Mouse (Mus musculus) liver, postnatal 0 days (tissue): ENCODE measurements around the gene Anp32a. TPM values are rescaled to one million over a fixed set of nuclear protein-coding genes. Genes with fewer than 3 reads are reported as not detected.
A peak's percentile ranks its signal among the peaks of the same experiment; 100 is the strongest.

Experiments used
- ATAC-seq: fragments of 200-750 bp; cut with Nextera tagmentation; 2 replicates; pipeline ENCODE4 v1.8.0; 2017; ENCODE audit warnings: mild to moderate bottlenecking, moderate library complexity
- DNase-seq: peaks from one replicate; pipeline ENCODE4 v3.0.0-alpha.2; 2016
- H3K27ac ChIP-seq: fragments of 300-500 bp; sonication (generic); 2 replicates; pipeline ENCODE4 v1.5.1; 2014; ENCODE audit warnings: antibody characterized with exemption, moderate library complexity, mild to moderate bottlenecking, low read depth
- H3K27me3 ChIP-seq: fragments of 300-500 bp; sonication (generic); 2 replicates; pipeline ENCODE4 v1.6.1; 2014; ENCODE audit warnings: low read length, control low read depth, mixed read lengths; ENCODE audit not compliant: insufficient read depth
- H3K36me3 ChIP-seq: fragments of 300-500 bp; sonication (generic); replicated peaks from 2 replicates; pipeline ENCODE4 v1.6.1; 2014; ENCODE audit warnings: mild to moderate bottlenecking, control low read depth, low read length, moderate library complexity, mixed read lengths; ENCODE audit not compliant: insufficient read depth
- H3K4me1 ChIP-seq: fragments of 300-500 bp; sonication (generic); 2 replicates; pipeline ENCODE4 v1.6.1; 2014; ENCODE audit warnings: antibody characterized with exemption, mild to moderate bottlenecking, control low read depth; ENCODE audit not compliant: insufficient read depth
- H3K4me2 ChIP-seq: fragments of 300-500 bp; sonication (generic); 2 replicates; pipeline ENCODE4 v1.6.1; 2014; ENCODE audit warnings: low read depth, mild to moderate bottlenecking, low read length, moderate library complexity, mixed read lengths
- H3K4me3 ChIP-seq: fragments of 300-500 bp; sonication (generic); 2 replicates; pipeline ENCODE4 v1.5.1; 2014; ENCODE audit warnings: low read depth, low read length
- H3K9ac ChIP-seq: fragments of 300-500 bp; sonication (generic); replicated peaks from 2 replicates; pipeline ENCODE4 v1.6.1; 2014; ENCODE audit warnings: mild to moderate bottlenecking, moderate library complexity
- H3K9me3 ChIP-seq: fragments of 300-500 bp; sonication (generic); 2 replicates; pipeline ENCODE4 v1.6.1; 2016; ENCODE audit warnings: mild to moderate bottlenecking, control low read depth, low read length, mixed read lengths
- CTCF ChIP-seq: sonication (generic); IDR thresholded peaks from 2 replicates; pipeline ENCODE4 v1.5.1; 2016; ENCODE audit warnings: antibody characterized with exemption, low read depth
- EP300 ChIP-seq: IDR thresholded peaks from 2 replicates; pipeline ENCODE4 v1.6.1; 2016; ENCODE audit warnings: antibody characterized with exemption, low read depth, mild to moderate bottlenecking
- WGBS: fragments of 180-500 bp; shearing (Covaris S2); extraction: QIAGEN DNeasy Blood & Tissue Kit; methylation state at CpG from one replicate; pipeline ENCODE4 v1.1.7; 2014; ENCODE audit not compliant: insufficient replicate concordance; 5-methylcytosine and 5-hydroxymethylcytosine counted together
- polyA plus RNA-seq: library from polyadenylated mRNA; unstranded; fragments of >200 nt; fragmentation: Nextera tagmentation; extraction: Ambion mirVana; gene quantifications from 2 replicates; pipeline ENCODE4 v1.2.1, GENCODE M21; 2015

Gene Anp32a
- polyA plus RNA-seq, 1 experiment from 2014 or later: 60.4 TPM

- Histone ChIP-seq H3K4me3 (no peak overlapping the region), H3K27me3 (no peaks in the 10 kb centered on the region), H3K27ac (peak overlapping the region; percentile 45; the same call in 1 of the 2 replicates), H3K9me3 (no peaks in the 10 kb centered on the region), H3K4me2 (0 out of 2 replicates have a peak overlapping the region, but pooled peaks have one; percentile 6), H3K36me3 (peaks cover 45% of the 10 kb centered on the region), H3K9ac (no peak overlapping the region), H3K4me1 (peaks cover 26% of the 10 kb centered on the region)
- WGBS: 55% methylated on average over 18 of the region's 18 CpGs
- ATAC-seq (peak; percentile 42), DNase-seq (peak; percentile 84)
- TF ChIP-seq CTCF (peak; percentile 92), EP300 (no peak)
Measured at GRCm38 (mm10) chr9:62373222-62374123, 32.4 kb downstream of the Anp32a start.

GRCm38 (mm10) chr9:62374276-62374675 lies 33.2 kb downstream of the Anp32a start:
- ATAC-seq (peak; percentile 25; the same call in 1 of the 2 replicates), DNase-seq (no peak)
- peaks cover 20% of the 10 kb centered on the region for H3K4me1 ChIP-seq
- H3K9ac ChIP-seq: no peak overlapping the region
- no peaks in the 10 kb centered on the region for H3K27me3 ChIP-seq
- peak overlapping the region; percentile 49 for H3K27ac ChIP-seq
- no peak overlapping the region for H3K4me3 ChIP-seq
- peak overlapping the region; percentile 15; the same call in 1 of the 2 replicates for H3K4me2 ChIP-seq
- peaks cover 48% of the 10 kb centered on the region for H3K36me3 ChIP-seq
- H3K9me3 ChIP-seq: no peaks in the 10 kb centered on the region
- TF ChIP-seq EP300 (no peak), CTCF (no peak)
- WGBS: 32% methylated on average over 3 of the region's 3 CpGs

GRCm38 (mm10) chr9:62377897-62378296 lies 36.8 kb downstream of the Anp32a start:
- 88% methylated on average over 10 of the region's 10 CpGs for WGBS
- Histone ChIP-seq H3K4me1 (peaks cover 22% of the 10 kb centered on the region), H3K27me3 (no peaks in the 10 kb centered on the region), H3K9ac (no peak overlapping the region), H3K27ac (no peak overlapping the region), H3K4me2 (no peak overlapping the region), H3K36me3 (peaks cover 44% of the 10 kb centered on the region), H3K4me3 (no peak overlapping the region), H3K9me3 (no peaks in the 10 kb centered on the region)
- DNase-seq (no peak), ATAC-seq (no peak)
- TF ChIP-seq EP300 (no peak), CTCF (no peak)

GRCm38 (mm10) chr9:62380351-62380750 lies 39.3 kb downstream of the Anp32a start:
- ATAC-seq: peak; percentile 32; the same call in 1 of the 2 replicates
- Histone ChIP-seq H3K4me1 (peaks cover 14% of the 10 kb centered on the region), H3K4me2 (no peak overlapping the region), H3K9me3 (no peaks in the 10 kb centered on the region), H3K9ac (no peak overlapping the region), H3K4me3 (no peak overlapping the region), H3K36me3 (peaks cover 36% of the 10 kb centered on the region), H3K27ac (peak overlapping the region; percentile 45; the same call in 1 of the 2 replicates), H3K27me3 (no peaks in the 10 kb centered on the region)
- 55% methylated on average over 5 of the region's 5 CpGs for WGBS
- no peak for TF ChIP-seq CTCF
- no peak for TF ChIP-seq EP300
- no peak for DNase-seq

- no peak for DNase-seq
- H3K4me2 ChIP-seq: no peak overlapping the region
- 47% methylated on average over 8 of the region's 8 CpGs for WGBS
- TF ChIP-seq CTCF (no peak), EP300 (no peak)
- no peaks in the 10 kb centered on the region for H3K27me3 ChIP-seq
- peaks cover 21% of the 10 kb centered on the region for H3K4me1 ChIP-seq
- H3K9ac ChIP-seq: no peak overlapping the region
- H3K27ac ChIP-seq: peak overlapping the region; percentile 45; the same call in 1 of the 2 replicates
- H3K9me3 ChIP-seq: no peaks in the 10 kb centered on the region
- no peak overlapping the region for H3K4me3 ChIP-seq
- H3K36me3 ChIP-seq: peaks cover 26% of the 10 kb centered on the region
- no peak; the same call in 1 of the 2 replicates for ATAC-seq
Measured at GRCm38 (mm10) chr9:62381402-62381913, 40.4 kb downstream of the Anp32a start.

- DNase-seq (no peak), ATAC-seq (no peak)
- no peak overlapping the region for H3K27ac ChIP-seq
- H3K4me3 ChIP-seq: no peak overlapping the region
- no peaks in the 10 kb centered on the region for H3K27me3 ChIP-seq
- H3K9ac ChIP-seq: no peak overlapping the region
- no peak overlapping the region for H3K4me2 ChIP-seq
- H3K4me1 ChIP-seq: peaks cover 23% of the 10 kb centered on the region
- 79% methylated on average over 10 of the region's 10 CpGs for WGBS
- H3K9me3 ChIP-seq: no peaks in the 10 kb centered on the region
- TF ChIP-seq CTCF (no peak), EP300 (no peak)
- peaks cover 15% of the 10 kb centered on the region for H3K36me3 ChIP-seq
Measured at GRCm38 (mm10) chr9:62382519-62383084, 41.5 kb downstream of the Anp32a start.
